Mouse (Mus musculus) hindbrain, embryonic 16.5 days (tissue): ENCODE measurements around the gene Prpf31. TPM values are rescaled to one million over a fixed set of nuclear protein-coding genes. Genes with fewer than 3 reads are reported as not detected.

Experiments
- ATAC-seq: fragments of 200-750 bp; cut with Nextera tagmentation; 2 replicates; pipeline ENCODE4 v1.8.0; 2017; ENCODE audit warnings: moderate TSS enrichment, moderate library complexity
- H3K27ac ChIP-seq: fragments of 300-500 bp; sonication (generic); 2 replicates; pipeline ENCODE4 v1.5.1; 2014; ENCODE audit warnings: low read depth, mild to moderate bottlenecking, control low read depth, low read length, moderate library complexity
- H3K27me3 ChIP-seq: fragments of 300-500 bp; sonication (generic); replicated peaks from 2 replicates; pipeline ENCODE4 v1.6.1; 2014; ENCODE audit warnings: low read length; ENCODE audit not compliant: control insufficient read depth, insufficient read depth
- H3K36me3 ChIP-seq: fragments of 300-500 bp; sonication (generic); 2 replicates; pipeline ENCODE4 v1.6.1; 2014; ENCODE audit warnings: mild to moderate bottlenecking, low read length, moderate library complexity, mixed read lengths; ENCODE audit not compliant: control insufficient read depth, insufficient read depth
- H3K4me1 ChIP-seq: fragments of 300-500 bp; sonication (generic); 2 replicates; pipeline ENCODE4 v1.6.1; 2014; ENCODE audit warnings: low read depth, low read length; ENCODE audit not compliant: control insufficient read depth, insufficient read depth
- H3K4me2 ChIP-seq: fragments of 300-500 bp; sonication (generic); 2 replicates; pipeline ENCODE4 v1.6.1; 2014; ENCODE audit warnings: mild to moderate bottlenecking, low read length, control low read depth, moderate library complexity
- H3K4me3 ChIP-seq: fragments of 300-500 bp; sonication (generic); 2 replicates; pipeline ENCODE4 v1.5.1; 2014; ENCODE audit warnings: mild to moderate bottlenecking, low read length, control low read depth, moderate library complexity
- H3K9ac ChIP-seq: fragments of 300-500 bp; sonication (generic); 2 replicates; pipeline ENCODE4 v1.6.1; 2014; ENCODE audit warnings: low read depth, mild to moderate bottlenecking, control low read depth, low read length, moderate library complexity
- H3K9me3 ChIP-seq: fragments of 300-500 bp; sonication (generic); 2 replicates; pipeline ENCODE4 v1.6.1; 2014; ENCODE audit warnings: mild to moderate bottlenecking, low read length, moderate library complexity; ENCODE audit not compliant: control insufficient read depth
- WGBS: fragments of 180-500 bp; shearing (Covaris S2); extraction: QIAGEN DNeasy Blood & Tissue Kit; methylation state at CpG from one replicate; pipeline ENCODE4 v1.1.7; 2014; 5-methylcytosine and 5-hydroxymethylcytosine counted together
- microRNA-seq: library from miRNA; unstranded; fragments of <30 nt; microRNA quantifications from one replicate; pipeline ENCODE4, GENCODE M21; 2017
- polyA plus RNA-seq: library from polyadenylated mRNA; unstranded; fragments of >200 nt; fragmentation: Nextera tagmentation; extraction: Ambion mirVana; gene quantifications from 2 replicates; pipeline ENCODE4 v1.2.1, GENCODE M21; 2015

Gene Prpf31
- polyA plus RNA-seq, 1 experiment from 2014 or later, result 88.8 TPM

DNA sequence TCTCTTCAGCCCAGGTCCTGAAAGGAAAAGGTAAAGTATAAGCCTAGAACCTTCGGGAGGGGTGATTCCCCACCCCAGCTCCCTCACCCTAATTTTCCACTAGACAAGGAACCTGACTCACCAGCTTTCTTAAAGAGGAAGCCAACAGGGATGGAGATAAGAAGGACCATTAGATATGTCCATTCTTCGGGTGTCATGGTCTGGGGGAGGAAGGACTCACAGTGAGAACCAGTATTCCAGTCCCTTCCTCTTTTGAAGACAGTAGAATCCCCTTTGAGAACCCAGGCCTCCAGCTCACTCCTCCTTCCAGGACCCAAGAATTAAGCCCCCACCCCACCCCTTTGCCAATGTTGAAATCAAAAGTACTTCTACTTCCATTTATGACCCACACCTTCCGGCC lies 62.1 kb downstream of the Prpf31 start:
- Histone ChIP-seq H3K9me3 (no peaks in the 10 kb centered on the region), H3K4me1 (peaks cover 19% of the 10 kb centered on the region), H3K27ac (peak overlapping the region; percentile 91), H3K36me3 (peaks cover 9% of the 10 kb centered on the region), H3K9ac (peak overlapping the region; percentile 88), H3K4me2 (peak overlapping the region; percentile 81), H3K4me3 (peak overlapping the region; percentile 56), H3K27me3 (no peaks in the 10 kb centered on the region)
- WGBS, result 47% methylated on average over 3 of the region's 3 CpGs
- no peak for ATAC-seq

Small RNA genes within 50 kb of the gene (microRNA-seq; reads per million reads assigned to microRNA genes)
- gene Gm25100, result not detected
- gene Mir3572, result 2.1 reads per million, percentile 2 among the genes with 10 or more reads in this experiment

Other genes with a start within 250 kb of the Prpf31 start
- 8.6 and 13.7 TPM in 2 replicates for gene Cacng8, start 239.3 kb upstream of the Prpf31 start, polyA plus RNA-seq
- gene Cacng6, start 205.8 kb upstream of the Prpf31 start, polyA plus RNA-seq, result 0.62 TPM in 1 of 2 replicates, not detected in the other
- not detected in 2 replicates for gene Tarm1, start 127.4 kb upstream of the Prpf31 start, polyA plus RNA-seq
- 0.64 and 0.73 TPM in 2 replicates for gene Oscar, start 13.8 kb upstream of the Prpf31 start, polyA plus RNA-seq
- 461 and 526 TPM in 2 replicates for gene Ndufa3, start 12.6 kb upstream of the Prpf31 start, polyA plus RNA-seq
- gene Tfpt, start 56 bp upstream of the Prpf31 start, polyA plus RNA-seq, result 36.3 and 39.6 TPM in 2 replicates
- 30.0 and 43.1 TPM in 2 replicates for gene Cnot3, start 15.3 kb downstream of the Prpf31 start, polyA plus RNA-seq
- gene Leng1, start 35.9 kb downstream of the Prpf31 start, polyA plus RNA-seq, result 13.2 and 13.4 TPM in 2 replicates
- 3.8 and 4.6 TPM in 2 replicates for gene Tmc4, start 47.6 kb downstream of the Prpf31 start, polyA plus RNA-seq
- 282 and 308 TPM in 2 replicates for gene Tsen34, start 62.9 kb downstream of the Prpf31 start, polyA plus RNA-seq
- gene Mboat7, start 63.5 kb downstream of the Prpf31 start, polyA plus RNA-seq, result 124 and 127 TPM in 2 replicates
- 675 and 689 TPM in 2 replicates for gene Rps9, start 74.0 kb downstream of the Prpf31 start, polyA plus RNA-seq
- 0.21 and 0.50 TPM in 2 replicates for gene Pirb, start 90.4 kb downstream of the Prpf31 start, polyA plus RNA-seq
- 0.09 TPM in 1 of 2 replicates, not detected in the other for gene Gm15448, start 195.7 kb downstream of the Prpf31 start, polyA plus RNA-seq
- not detected in 2 replicates for gene Pira2, start 215.1 kb downstream of the Prpf31 start, polyA plus RNA-seq